Comparison of ENCODE assay signal across 24 mouse cellular contexts in the genomic region with DNA sequence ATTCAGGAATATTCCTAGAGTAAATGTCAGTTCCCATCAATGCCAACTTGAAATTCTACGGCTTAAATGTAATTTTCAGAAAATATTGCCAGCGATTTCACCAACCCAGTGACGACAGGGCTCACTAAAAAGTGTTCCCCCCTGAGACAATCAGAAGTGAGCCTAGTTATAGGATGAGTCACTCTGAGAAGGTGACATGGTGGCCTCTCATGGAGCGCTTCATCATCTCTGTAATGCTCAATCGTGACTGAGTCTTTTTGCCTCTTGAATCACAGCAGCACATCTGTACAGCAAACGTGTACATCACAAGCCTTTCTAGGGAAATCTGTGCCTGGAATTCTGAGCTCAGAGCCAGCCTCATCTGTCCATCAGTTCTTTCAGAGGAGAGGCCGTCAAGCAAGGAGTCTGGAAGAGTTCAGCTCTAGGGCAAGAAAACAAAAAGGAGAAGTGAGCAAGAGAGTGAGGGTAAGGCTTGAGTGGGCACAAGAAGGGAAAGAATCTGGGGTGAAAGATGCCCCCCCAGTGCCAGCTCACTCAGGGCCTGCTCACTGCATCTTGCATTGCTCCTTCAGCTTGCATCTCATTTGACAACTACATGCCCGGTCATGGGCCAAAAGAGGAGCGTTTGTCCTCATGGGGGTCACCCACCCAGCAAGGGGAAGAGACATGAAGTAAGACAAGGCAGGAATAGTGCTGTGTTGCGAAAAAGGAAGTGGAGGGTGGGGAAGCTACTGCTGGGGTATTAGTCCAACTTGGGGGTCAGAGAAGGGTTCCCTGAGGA.
DNase-seq lines count a peak whose midpoint lies in the region; ATAC-seq and TF ChIP-seq lines count a peak whose summit lies in the region.
"Had no signal": no experiment of that assay in that cellular context is flagged by ENCODE, and none has a peak within 500 bp of the region (broad histone marks: within the 10 kb centered on the region; RNA-seq: fewer than 3 reads in every experiment).

No protein-coding gene starts in this region.

- H3K9ac ChIP-seq in liver, adult 2 months (ENCODE audit: low read depth, low read length), result no peak overlapping the region
- H3K9ac ChIP-seq: forebrain, embryonic 12.5 days; heart, embryonic 15.5 days; hindbrain, embryonic 12.5 days; limb, embryonic 12.5 days; lung, embryonic 14.5 days had no signal

- H3K79me2 ChIP-seq in liver, adult 2 months (ENCODE audit: control insufficient read depth, insufficient read depth, low read length), result no peaks in the 10 kb centered on the region

- TF ChIP-seq POLR2A in liver, adult 2 months (IDR thresholded peaks at IDR 0.05; ENCODE audit: extremely low read depth, insufficient read depth, low read length), result no peak

- TF ChIP-seq CTCF in liver, adult 2 months (IDR thresholded peaks at IDR 0.05; ENCODE audit: low read depth, low read length), result no peak

- peak; percentile 96 for DNase-seq in heart, adult 11 months
- DNase-seq in heart, postnatal 36 days, result no peak
- DNase-seq in liver, adult 2 months (ENCODE audit: extremely low read depth, low read depth, low spot score), result peak; percentile 32
- no peak for DNase-seq in liver
- peak; percentile 76 for DNase-seq in A20 (ENCODE audit: low read depth, low spot score)
- DNase-seq in testis, postnatal 10 days (ENCODE audit: low spot score), result no peak
- DNase-seq in spleen, adult 18-20 months, result no peak
- DNase-seq: adrenal gland, postnatal 25 days; cerebellum, adult 8-10 months; gastrocnemius, adult 2 months; kidney, adult 18-20 months; kidney, postnatal 14 days; lung, embryonic 14.5 days; retina, postnatal 1 day; right cerebral cortex, postnatal 4 days; thymus, postnatal 4 days had no signal

- intact Hi-C loops in heart, postnatal 36 days (cut with DNase I), result no loop called here

- no peak overlapping the region for H3K4me3 ChIP-seq in liver, adult 2 months (ENCODE audit: insufficient read depth, low read depth, low read length)
- H3K4me3 ChIP-seq: forebrain, embryonic 12.5 days; gastrocnemius, adult 2 months; heart, embryonic 15.5 days; hindbrain, embryonic 12.5 days; limb, embryonic 12.5 days; midbrain, embryonic 10.5 days had no signal

- no peaks in the 10 kb centered on the region for H3K36me3 ChIP-seq in liver, adult 2 months (ENCODE audit: control insufficient read depth, insufficient read depth, low read length)
- H3K36me3 ChIP-seq: forebrain, embryonic 12.5 days; G1E; heart, embryonic 15.5 days; hindbrain, embryonic 12.5 days; limb, embryonic 12.5 days; midbrain, embryonic 10.5 days had no signal

- no peaks in the 10 kb centered on the region for H3K4me1 ChIP-seq in liver, adult 2 months (ENCODE audit: control insufficient read depth, insufficient read depth, low read length)
- H3K4me1 ChIP-seq: forebrain, embryonic 12.5 days; heart, embryonic 15.5 days; hindbrain, embryonic 12.5 days; midbrain, embryonic 10.5 days had no signal

- peak; percentile 77 for ATAC-seq in granulocyte monocyte progenitor cell, adult 5-6 weeks (replicated peaks; ENCODE audit: poor library complexity, severe bottlenecking)
- ATAC-seq: CD4-positive, CD25-positive, alpha-beta regulatory T cell, adult 4 months had no signal

- no peaks in the 10 kb centered on the region for H3K27me3 ChIP-seq in liver, adult 2 months (ENCODE audit: control insufficient read depth, insufficient read depth, low read length)
- H3K27me3 ChIP-seq: forebrain, embryonic 12.5 days; heart, embryonic 15.5 days had no signal

- no peak overlapping the region for H3K27ac ChIP-seq in liver, adult 2 months (replicated peaks; ENCODE audit: insufficient read depth, low read depth, low read length)
- H3K27ac ChIP-seq: forebrain, embryonic 12.5 days; gastrocnemius, adult 2 months; heart, embryonic 15.5 days; hindbrain, embryonic 12.5 days; limb, embryonic 12.5 days; midbrain, embryonic 10.5 days had no signal

- 92% methylated on average over 10 of the region's 10 CpGs for WGBS in liver, adult 2 months

Comparison
In these comparisons a context has a peak if more than half of its experiments do, and no peak if none do; other contexts are left out.
1. DNase-seq: peak in heart, adult 11 months (single experiment), liver, adult 2 months (single experiment) and A20 (single experiment); none in heart, postnatal 36 days (0 of 2), liver (single experiment), testis, postnatal 10 days (single experiment) and spleen, adult 18-20 months (0 of 2).